Mouse (Mus musculus) splenic B cell, adult 2 months (primary cell): ENCODE data around the gene Prh1.
"Not testable (repeated sequence)": the region's sequence is repeated elsewhere in the genome, so short reads cannot be mapped to it uniquely, and the experiment has no call there.

Experiments
- DNase-seq: peaks from one replicate; pipeline ENCODE4 v3.0.0-alpha.2; 2011; ENCODE audit warnings: low read depth, low spot score
- H3K27me3 ChIP-seq: 2 replicates; pipeline ENCODE4 v1.6.1; 2012; ENCODE audit warnings: mild to moderate bottlenecking, low read length, moderate library complexity, mixed read lengths; ENCODE audit not compliant: control insufficient read depth, poor library complexity, insufficient read depth, severe bottlenecking
- H3K36me3 ChIP-seq: 2 replicates; pipeline ENCODE4 v1.6.1; 2012; ENCODE audit warnings: mild to moderate bottlenecking, low read length, moderate library complexity, mixed read lengths; ENCODE audit not compliant: control insufficient read depth, poor library complexity, insufficient read depth, severe bottlenecking

The Prh1 gene

GRCm38 (mm10) chr6:132569509-132569908 lies at the start of gene Prh1:
TSS of gene Prh1 (plus strand) at chr6:132569809.
- not testable (repeated sequence) for DNase-seq, H3K27me3 ChIP-seq, H3K36me3 ChIP-seq

DNA sequence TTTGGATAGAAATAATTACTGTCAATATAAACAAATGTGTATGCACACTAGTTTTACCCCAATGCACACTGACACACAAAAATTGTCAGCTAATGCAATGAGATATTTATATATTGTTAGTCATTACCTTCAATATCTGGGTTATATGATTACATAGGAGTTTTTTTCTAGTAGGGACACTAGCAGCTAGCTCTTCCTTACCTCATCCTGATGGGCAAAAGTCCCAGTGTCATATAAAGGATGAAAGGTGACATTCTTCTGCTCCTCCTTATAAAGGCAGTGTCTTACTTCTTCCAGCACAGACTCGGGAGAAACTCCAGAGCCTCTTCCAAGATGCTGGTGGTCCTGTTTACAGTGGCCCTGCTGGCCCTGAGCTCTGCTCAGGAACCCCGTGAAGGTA lies 26.0 kb downstream of the Prh1 start, which contains the start of gene Prp2:
Prp2 (plus strand) TSS at position 301 of the 400 bp plus-strand sequence.
- H3K36me3 ChIP-seq, H3K27me3 ChIP-seq, DNase-seq: not testable (repeated sequence)
